Mouse (Mus musculus) testis, adult 2 months (tissue): Measurements from ENCODE around the gene Gm13696.
"Not testable (repeated sequence)": the region's sequence is repeated elsewhere in the genome, so short reads cannot be mapped to it uniquely, and the experiment has no call there.

Experiments
- CTCF ChIP-seq: fragments of 200-500 bp; IDR thresholded peaks from 2 replicates; pipeline ENCODE4 v1.5.1; 2012; ENCODE audit warnings: low read depth, mild to moderate bottlenecking, inconsistent platforms, low read length, moderate library complexity; ENCODE audit not compliant: control insufficient read depth, insufficient read depth, insufficient replicate concordance
- POLR2A ChIP-seq: fragments of 200-500 bp; IDR thresholded peaks from 2 replicates; pipeline ENCODE4 v1.6.1; 2012; ENCODE audit warnings: low read depth, mild to moderate bottlenecking, inconsistent platforms, low read length, moderate library complexity; ENCODE audit not compliant: control insufficient read depth

DNA sequence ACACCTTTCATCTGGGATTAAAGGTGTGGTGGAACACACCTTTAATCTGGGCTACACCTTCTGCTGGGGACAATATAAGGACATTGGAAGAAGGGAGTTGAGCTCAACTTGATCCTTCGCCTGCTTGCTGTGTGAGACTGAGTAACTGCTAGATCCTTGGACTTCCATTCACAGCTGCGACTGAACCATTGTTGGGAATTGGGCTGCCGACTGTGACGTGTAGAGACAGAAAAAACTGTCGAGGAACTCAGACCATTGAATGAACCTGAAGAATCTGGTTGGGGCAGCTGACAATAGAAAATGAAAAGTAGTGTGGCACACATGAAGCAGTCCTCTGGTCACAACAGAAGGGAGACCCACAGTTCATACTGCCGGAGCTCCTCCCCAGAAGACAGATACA lies 17.5 kb upstream of the Gm13696 start, which contains the start of gene Gm13698:
- not testable (repeated sequence) for TF ChIP-seq CTCF, POLR2A
